In the genomic region with DNA sequence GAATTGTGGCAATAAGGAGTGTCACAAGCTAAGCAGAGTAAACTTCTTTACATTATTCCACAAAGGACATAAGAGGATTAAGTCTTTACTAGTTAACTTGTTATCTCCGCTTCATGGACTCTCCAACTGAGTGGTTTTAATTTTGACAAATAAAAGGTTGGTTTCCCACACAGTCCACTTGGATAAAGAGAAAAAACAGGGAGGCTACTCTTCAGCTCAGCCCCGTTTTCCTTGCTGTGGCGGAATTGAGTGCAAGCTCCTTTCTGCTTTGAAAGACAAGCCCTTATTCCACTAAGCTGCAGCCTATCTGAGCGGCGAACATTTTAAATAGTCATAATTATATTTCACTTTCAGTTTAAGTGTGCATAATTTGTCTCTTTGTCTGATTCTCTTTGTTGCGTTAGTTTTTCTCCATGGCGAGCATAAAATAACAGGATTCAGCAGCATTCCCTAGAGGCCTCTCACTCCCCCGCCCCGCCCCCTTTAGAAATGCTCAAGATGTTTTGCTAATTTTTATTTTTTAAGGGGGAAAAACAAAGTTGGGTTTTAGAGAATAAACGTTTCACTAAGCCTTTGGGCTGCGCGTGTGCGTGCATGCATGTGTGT, we compare ENCODE assay signal across 22 mouse cellular contexts. TPM values are rescaled to one million over a fixed set of nuclear protein-coding genes. Genes with fewer than 3 reads are reported as not detected.
A peak's percentile ranks its signal among the peaks of the same experiment; 100 is the strongest.
DNase-seq lines count a peak whose midpoint lies in the region; ATAC-seq and TF ChIP-seq lines count a peak whose summit lies in the region.
"Had no signal": no experiment of that assay in that cellular context is flagged by ENCODE, and none has a peak within 500 bp of the region (broad histone marks: within the 10 kb centered on the region; RNA-seq: fewer than 3 reads in every experiment).

No protein-coding gene starts in this region.

- H3K9me3 ChIP-seq in embryonic facial prominence, embryonic 13.5 days = no peaks in the 10 kb centered on the region
- no peaks in the 10 kb centered on the region for H3K9me3 ChIP-seq in embryonic facial prominence, embryonic 10.5 days
- no peaks in the 10 kb centered on the region for H3K9me3 ChIP-seq in forebrain, embryonic 16.5 days (ENCODE audit: control insufficient read depth, low read length)
- H3K9me3 ChIP-seq in midbrain, postnatal 0 days (ENCODE audit: low read length) = no peaks in the 10 kb centered on the region
- H3K9me3 ChIP-seq: G1E had no signal

- DNase-seq in embryonic facial prominence, embryonic 10.5 days (ENCODE audit: low spot score) = no peak
- no peak for DNase-seq in layer of hippocampus, adult 2 months (ENCODE audit: low spot score in 2 of 2)
- no peak for DNase-seq in layer of hippocampus, postnatal 36 days
- no peak for DNase-seq in midbrain, postnatal 0 days (ENCODE audit: low spot score)
- DNase-seq in embryo, embryonic 9.5 days (ENCODE audit: extremely low spot score) = no peak
- DNase-seq: adrenal gland, postnatal 25 days; cerebellum, adult 2 months; gastrocnemius, postnatal 14 days; kidney, adult 11 months; kidney, postnatal 36 days; lung, adult 18-20 months; right cerebral cortex, postnatal 14 days; spleen, adult 18-20 months; thymus, postnatal 25 days had no signal

- H3K27ac ChIP-seq in embryonic facial prominence, embryonic 13.5 days = no peak overlapping the region
- H3K27ac ChIP-seq in embryonic facial prominence, embryonic 10.5 days (replicated peaks) = no peak overlapping the region
- H3K27ac ChIP-seq in layer of hippocampus, adult 2 months = no peak overlapping the region
- peak overlapping the region; percentile 61; the same call in 1 of the 2 replicates for H3K27ac ChIP-seq in forebrain, embryonic 16.5 days (ENCODE audit: low read length)
- H3K27ac ChIP-seq in midbrain, postnatal 0 days (ENCODE audit: low read depth, low read length) = no peak overlapping the region
- H3K27ac ChIP-seq: hindbrain, postnatal 0 days had no signal

- TF ChIP-seq CTCF in layer of hippocampus, adult 2 months (conservative IDR thresholded peaks at IDR 0.05) = no peak
- no peak for TF ChIP-seq CTCF in midbrain, postnatal 0 days (IDR thresholded peaks at IDR 0.05)

- H3K27me3 ChIP-seq in embryonic facial prominence, embryonic 13.5 days = no peaks in the 10 kb centered on the region
- no peaks in the 10 kb centered on the region for H3K27me3 ChIP-seq in embryonic facial prominence, embryonic 10.5 days (replicated peaks; ENCODE audit: low read depth, poor library complexity, severe bottlenecking)
- H3K27me3 ChIP-seq in forebrain, embryonic 16.5 days (replicated peaks; ENCODE audit: control insufficient read depth, insufficient read depth, low read length) = no peaks in the 10 kb centered on the region
- no peaks in the 10 kb centered on the region for H3K27me3 ChIP-seq in midbrain, postnatal 0 days (ENCODE audit: insufficient read depth, low read length)
- H3K27me3 ChIP-seq: megakaryocyte, embryonic 14.5 days had no signal

- H3K36me3 ChIP-seq in embryonic facial prominence, embryonic 13.5 days = no peaks in the 10 kb centered on the region
- no peaks in the 10 kb centered on the region for H3K36me3 ChIP-seq in embryonic facial prominence, embryonic 10.5 days (replicated peaks)
- H3K36me3 ChIP-seq in forebrain, embryonic 16.5 days (ENCODE audit: control insufficient read depth, insufficient read depth) = no peaks in the 10 kb centered on the region
- H3K36me3 ChIP-seq in midbrain, postnatal 0 days (ENCODE audit: insufficient read depth, low read length) = no peaks in the 10 kb centered on the region
- H3K36me3 ChIP-seq: G1E had no signal

- 0 out of 2 replicates have a peak overlapping the region, but pooled peaks have one; percentile 12 for H3K4me2 ChIP-seq in embryonic facial prominence, embryonic 13.5 days
- H3K4me2 ChIP-seq in forebrain, embryonic 16.5 days (ENCODE audit: low read length) = peak overlapping the region; percentile 29
- H3K4me2 ChIP-seq in midbrain, postnatal 0 days (ENCODE audit: low read depth, low read length, poor library complexity, severe bottlenecking) = peak overlapping the region; percentile 24; the same call in 1 of the 2 replicates
- H3K4me2 ChIP-seq: liver, embryonic 11.5 days had no signal

- ATAC-seq in embryonic facial prominence, embryonic 13.5 days (ENCODE audit: insufficient number of reproducible peaks, insufficient read depth, low FRiP score, low TSS enrichment, low read depth) = no peak
- ATAC-seq in forebrain, embryonic 16.5 days = peak; percentile 84
- no peak; the same call in 1 of the 2 replicates for ATAC-seq in midbrain, postnatal 0 days (ENCODE audit: low FRiP score)
- no peak for ATAC-seq in granulocyte monocyte progenitor cell, adult 5-6 weeks (replicated peaks; ENCODE audit: poor library complexity, severe bottlenecking)
- ATAC-seq: hindbrain, postnatal 0 days had no signal

- H3K4me1 ChIP-seq in embryonic facial prominence, embryonic 13.5 days = no peaks in the 10 kb centered on the region
- H3K4me1 ChIP-seq in embryonic facial prominence, embryonic 10.5 days = no peaks in the 10 kb centered on the region
- H3K4me1 ChIP-seq in forebrain, embryonic 16.5 days (replicated peaks; ENCODE audit: control insufficient read depth, insufficient read depth, low read length) = peaks cover 11% of the 10 kb centered on the region
- H3K4me1 ChIP-seq in midbrain, postnatal 0 days (ENCODE audit: insufficient read depth, low read length) = no peaks in the 10 kb centered on the region
- H3K4me1 ChIP-seq: megakaryocyte, embryonic 14.5 days had no signal

- WGBS in embryonic facial prominence, embryonic 13.5 days = 71% methylated on average over 13 of the region's 13 CpGs
- WGBS in embryonic facial prominence, embryonic 10.5 days = 83% methylated on average over 13 of the region's 13 CpGs
- 47% methylated on average over 13 of the region's 13 CpGs for WGBS in forebrain, embryonic 16.5 days
- 48% methylated on average over 13 of the region's 13 CpGs for WGBS in midbrain, postnatal 0 days

- H3K4me3 ChIP-seq in embryonic facial prominence, embryonic 13.5 days = no peak overlapping the region
- no peak overlapping the region for H3K4me3 ChIP-seq in embryonic facial prominence, embryonic 10.5 days
- H3K4me3 ChIP-seq in layer of hippocampus, adult 2 months = peak overlapping the region; percentile 8; the same call in 1 of the 2 replicates
- no peak overlapping the region for H3K4me3 ChIP-seq in forebrain, embryonic 16.5 days (replicated peaks; ENCODE audit: low read length)
- no peak overlapping the region for H3K4me3 ChIP-seq in midbrain, postnatal 0 days (ENCODE audit: low read depth, low read length)
- H3K4me3 ChIP-seq: megakaryocyte, embryonic 14.5 days; myocyte had no signal

- no peak overlapping the region for H3K9ac ChIP-seq in embryonic facial prominence, embryonic 13.5 days
- H3K9ac ChIP-seq in forebrain, embryonic 16.5 days (replicated peaks; ENCODE audit: low read depth, low read length) = no peak overlapping the region
- no peak overlapping the region for H3K9ac ChIP-seq in midbrain, postnatal 0 days (replicated peaks; ENCODE audit: low read length, poor library complexity, severe bottlenecking)

RNA-seq across cellular contexts. Expression of a gene that starts 53.2 kb away (rescaled TPM):
- polyA plus RNA-seq in embryonic facial prominence, embryonic 13.5 days (2015; fragmentation: Nextera tagmentation; extraction: Ambion mirVana) = 50.7 and 55.2 TPM in 2 replicates
- 26.5 and 30.2 TPM in 2 replicates for polyA plus RNA-seq in embryonic facial prominence, embryonic 10.5 days (2016; fragmentation: Nextera tagmentation; extraction: Ambion mirVana)
- 10 to 100 TPM; 32.1 to 34.9 TPM for total RNA-seq in layer of hippocampus, adult 2 months (2021)
- 10 to 100 TPM; 34.8 to 36.7 TPM for total RNA-seq in layer of hippocampus, postnatal 36 days (2021)
- 71.0 and 86.9 TPM in 2 replicates for polyA plus RNA-seq in forebrain, embryonic 16.5 days (2015; fragmentation: Nextera tagmentation; extraction: Ambion mirVana)
- total RNA-seq in midbrain, postnatal 0 days (2014; rRNA removed) = 103 and 128 TPM in 2 replicates
- polyA plus RNA-seq in midbrain, postnatal 0 days (2015; fragmentation: Nextera tagmentation; extraction: Ambion mirVana) = 101 and 113 TPM in 2 replicates
- not detected in 2 replicates for total RNA-seq in granulocyte monocyte progenitor cell, adult 5-6 weeks (2014; fragmentation: Nextera tagmentation)
- total RNA-seq in granulocyte monocyte progenitor cell, adult 5-6 weeks (2017) = not detected in 2 replicates
- polyA plus RNA-seq: G1E had no signal

Comparison
In these comparisons a context has a peak if more than half of its experiments do, and no peak if none do; other contexts are left out.
1. RNA of a gene that starts 53.2 kb away (total RNA-seq): 103 to 128 TPM in midbrain, postnatal 0 days, 34.8 to 36.7 TPM in layer of hippocampus, postnatal 36 days and 32.1 to 34.9 TPM in layer of hippocampus, adult 2 months; not detected in granulocyte monocyte progenitor cell, adult 5-6 weeks; every median in the first group is over 10 times any median in the second.
2. Peak in every context shown above with its lines, with median percentiles within 50 percentile points of each other: H3K4me2 ChIP-seq.